ENCODE assay signal across 13 mouse cellular contexts in genomic region chr2:179292566-179292965, GRCm38 (mm10).
DNase-seq lines count a peak whose midpoint lies in the region; ATAC-seq lines count a peak whose summit lies in the region.
"Had no signal": no experiment of that assay in that cellular context is flagged by ENCODE, and none has a peak within 500 bp of the region (broad histone marks: within the 10 kb centered on the region; RNA-seq: fewer than 3 reads in every experiment).

No protein-coding gene starts in this region.

- no peaks in the 10 kb centered on the region for H3K9me3 ChIP-seq in forebrain, embryonic 10.5 days
- H3K9me3 ChIP-seq in forebrain, embryonic 12.5 days, result no peaks in the 10 kb centered on the region
- H3K9me3 ChIP-seq in hindbrain, embryonic 14.5 days (ENCODE audit: control insufficient read depth, low read length), result no peaks in the 10 kb centered on the region
- no peaks in the 10 kb centered on the region for H3K9me3 ChIP-seq in midbrain, embryonic 15.5 days
- no peaks in the 10 kb centered on the region for H3K9me3 ChIP-seq in intestine, embryonic 15.5 days
- H3K9me3 ChIP-seq: stomach, embryonic 15.5 days had no signal

- H3K4me1 ChIP-seq in forebrain, embryonic 10.5 days, result peaks cover 54% of the 10 kb centered on the region
- H3K4me1 ChIP-seq in forebrain, embryonic 12.5 days, result peaks cover 51% of the 10 kb centered on the region
- peaks cover 40% of the 10 kb centered on the region for H3K4me1 ChIP-seq in hindbrain, embryonic 14.5 days (replicated peaks; ENCODE audit: control insufficient read depth, insufficient read depth, low read length)
- H3K4me1 ChIP-seq in midbrain, embryonic 15.5 days, result peaks cover 50% of the 10 kb centered on the region
- H3K4me1 ChIP-seq in intestine, embryonic 15.5 days (replicated peaks), result no peaks in the 10 kb centered on the region
- H3K4me1 ChIP-seq: stomach, embryonic 15.5 days had no signal

- no peak for DNase-seq in forebrain, embryonic 10.5 days (ENCODE audit: extremely low spot score, low spot score)
- DNase-seq in adrenal gland, postnatal 25 days, result peak; percentile 26
- no peak for DNase-seq in hindbrain, embryonic 14.5 days (ENCODE audit: low spot score)
- DNase-seq in urinary bladder, postnatal 36 days (ENCODE audit: low spot score in 2 of 2), result no peak
- DNase-seq in spleen, adult 12 weeks (ENCODE audit: low spot score), result no peak
- DNase-seq: lung, postnatal 36 days; thymus, postnatal 4 days had no signal

- H3K4me3 ChIP-seq in forebrain, embryonic 10.5 days, result no peak overlapping the region
- no peak overlapping the region for H3K4me3 ChIP-seq in forebrain, embryonic 12.5 days (replicated peaks)
- no peak overlapping the region for H3K4me3 ChIP-seq in hindbrain, embryonic 14.5 days (replicated peaks; ENCODE audit: low read length)
- no peak overlapping the region for H3K4me3 ChIP-seq in midbrain, embryonic 15.5 days
- no peak overlapping the region for H3K4me3 ChIP-seq in intestine, embryonic 15.5 days (replicated peaks)
- H3K4me3 ChIP-seq: myocyte; stomach, embryonic 15.5 days had no signal

- H3K36me3 ChIP-seq in forebrain, embryonic 10.5 days (replicated peaks), result no peaks in the 10 kb centered on the region
- no peaks in the 10 kb centered on the region for H3K36me3 ChIP-seq in forebrain, embryonic 12.5 days (replicated peaks)
- no peaks in the 10 kb centered on the region for H3K36me3 ChIP-seq in hindbrain, embryonic 14.5 days (replicated peaks; ENCODE audit: control insufficient read depth, insufficient read depth)
- no peaks in the 10 kb centered on the region for H3K36me3 ChIP-seq in midbrain, embryonic 15.5 days (replicated peaks)
- H3K36me3 ChIP-seq in intestine, embryonic 15.5 days, result no peaks in the 10 kb centered on the region
- H3K36me3 ChIP-seq: stomach, embryonic 15.5 days had no signal

- peaks cover 5% of the 10 kb centered on the region for H3K27me3 ChIP-seq in forebrain, embryonic 10.5 days (ENCODE audit: poor library complexity, severe bottlenecking)
- no peaks in the 10 kb centered on the region; the same call in 1 of the 2 replicates for H3K27me3 ChIP-seq in forebrain, embryonic 12.5 days
- no peaks in the 10 kb centered on the region for H3K27me3 ChIP-seq in hindbrain, embryonic 14.5 days (ENCODE audit: control insufficient read depth, insufficient read depth, low read length)
- no peaks in the 10 kb centered on the region for H3K27me3 ChIP-seq in midbrain, embryonic 15.5 days (replicated peaks)
- H3K27me3 ChIP-seq in intestine, embryonic 15.5 days (replicated peaks), result no peaks in the 10 kb centered on the region
- H3K27me3 ChIP-seq: stomach, embryonic 15.5 days had no signal

- H3K9ac ChIP-seq in forebrain, embryonic 12.5 days, result no peak overlapping the region
- no peak overlapping the region for H3K9ac ChIP-seq in hindbrain, embryonic 14.5 days
- no peak overlapping the region for H3K9ac ChIP-seq in midbrain, embryonic 15.5 days
- H3K9ac ChIP-seq in intestine, embryonic 15.5 days, result no peak overlapping the region
- H3K9ac ChIP-seq: stomach, embryonic 15.5 days had no signal

- ATAC-seq in forebrain, embryonic 12.5 days (ENCODE audit: low FRiP score), result no peak
- ATAC-seq in hindbrain, embryonic 14.5 days (ENCODE audit: low FRiP score), result peak; percentile 16; the same call in 1 of the 2 replicates
- 0 out of 2 replicates have a peak, but pooled peaks have one; percentile 15 for ATAC-seq in midbrain, embryonic 15.5 days (replicated peaks)
- ATAC-seq in intestine, embryonic 15.5 days, result no peak

- 59% methylated on average over 4 of the region's 4 CpGs for WGBS in forebrain, embryonic 10.5 days
- 57% methylated on average over 4 of the region's 4 CpGs for WGBS in forebrain, embryonic 12.5 days
- 35% methylated on average over 4 of the region's 4 CpGs for WGBS in hindbrain, embryonic 14.5 days
- 41% methylated on average over 4 of the region's 4 CpGs for WGBS in midbrain, embryonic 15.5 days
- 41% methylated on average over 4 of the region's 4 CpGs for WGBS in intestine, embryonic 15.5 days

- peak overlapping the region; percentile 58; the same call in 1 of the 2 replicates for H3K27ac ChIP-seq in forebrain, embryonic 10.5 days
- no peak overlapping the region for H3K27ac ChIP-seq in forebrain, embryonic 12.5 days
- peak overlapping the region; percentile 57 for H3K27ac ChIP-seq in hindbrain, embryonic 14.5 days
- 0 out of 2 replicates have a peak overlapping the region, but pooled peaks have one; percentile 18 for H3K27ac ChIP-seq in midbrain, embryonic 15.5 days
- H3K27ac ChIP-seq in intestine, embryonic 15.5 days, result no peak overlapping the region
- H3K27ac ChIP-seq: stomach, embryonic 15.5 days had no signal

- no peak overlapping the region for H3K4me2 ChIP-seq in forebrain, embryonic 12.5 days
- no peak overlapping the region for H3K4me2 ChIP-seq in hindbrain, embryonic 14.5 days (replicated peaks)
- no peak overlapping the region for H3K4me2 ChIP-seq in midbrain, embryonic 15.5 days
- no peak overlapping the region for H3K4me2 ChIP-seq in intestine, embryonic 15.5 days (replicated peaks)
- H3K4me2 ChIP-seq: heart, embryonic 11.5 days; stomach, embryonic 15.5 days had no signal

Comparison
In these comparisons a context has a peak if more than half of its experiments do, and no peak if none do; other contexts are left out.
1. H3K27ac ChIP-seq: peak in forebrain, embryonic 10.5 days (single experiment), hindbrain, embryonic 14.5 days (single experiment) and midbrain, embryonic 15.5 days (single experiment); none in forebrain, embryonic 12.5 days (single experiment) and intestine, embryonic 15.5 days (single experiment).
2. ATAC-seq: peak in hindbrain, embryonic 14.5 days (single experiment) and midbrain, embryonic 15.5 days (single experiment); none in forebrain, embryonic 12.5 days (single experiment) and intestine, embryonic 15.5 days (single experiment).